Mouse (Mus musculus): ENCODE measurements around the gene Gm9844.
"Not testable (repeated sequence)": the region's sequence is repeated elsewhere in the genome, so short reads cannot be mapped to it uniquely, and the experiment has no call there.

Gm9844 gene

DNA sequence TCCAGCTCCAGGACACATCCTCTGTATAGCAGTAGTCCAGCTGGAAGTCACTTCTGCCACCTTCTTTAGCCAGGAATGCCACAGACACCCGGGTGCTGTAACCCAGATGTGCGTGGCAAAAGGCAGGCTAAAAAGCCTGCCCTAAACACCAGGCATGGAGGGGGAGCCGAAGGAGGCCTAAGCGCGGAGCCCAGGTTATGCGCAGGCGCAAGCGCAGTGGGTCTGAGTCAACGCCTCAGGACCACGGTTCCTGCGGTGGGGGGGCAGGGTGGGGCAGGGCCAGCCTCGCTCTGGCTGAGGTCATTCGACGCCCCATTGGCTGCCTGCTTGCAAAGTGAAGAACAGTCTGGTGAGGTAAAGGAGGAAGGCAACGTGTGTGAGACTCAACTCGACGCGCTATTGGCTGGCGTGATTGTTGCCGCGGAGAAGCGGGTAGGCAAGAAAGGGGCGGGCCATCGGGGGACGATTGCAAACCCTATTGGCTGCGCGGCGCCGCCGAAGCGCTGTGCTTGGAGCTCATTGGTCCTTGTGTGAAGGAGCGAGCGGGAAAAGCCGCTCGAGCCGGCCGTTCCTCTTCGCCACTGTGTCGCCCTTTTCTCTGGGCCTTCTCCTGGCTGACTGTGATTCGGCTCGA lies 7.6 kb downstream of the Gm9844 start, which contains the start of the genes Lypd4 and Dmrtc2:
TSS of gene Lypd4 (minus strand) at position 410 of the 634 bp plus-strand sequence.
TSS of gene Dmrtc2 (plus strand) at position 526 of the 634 bp plus-strand sequence.
- peak in 1 of 2 experiments; percentile 22 for DNase-seq

DNA sequence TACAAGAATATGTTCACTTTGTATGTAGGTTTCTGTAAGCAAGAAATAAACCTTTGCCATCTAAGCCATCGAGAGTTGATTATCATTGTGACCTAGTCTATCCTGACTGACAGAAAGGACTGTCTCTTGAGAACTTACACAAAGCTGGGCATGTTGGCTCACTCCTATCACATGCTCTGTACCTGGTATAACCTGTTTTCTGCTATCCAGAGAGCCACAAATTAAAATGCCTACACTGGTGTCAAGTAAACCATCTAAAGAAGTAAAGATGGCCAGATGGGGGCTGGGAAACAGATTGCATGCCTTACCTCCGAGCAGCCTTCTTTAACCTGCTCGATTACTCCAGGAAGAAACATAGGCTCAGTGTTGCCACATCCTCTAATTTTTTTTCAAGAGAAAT lies 15.6 kb downstream of the Gm9844 start:
- no peak for DNase-seq

DNA sequence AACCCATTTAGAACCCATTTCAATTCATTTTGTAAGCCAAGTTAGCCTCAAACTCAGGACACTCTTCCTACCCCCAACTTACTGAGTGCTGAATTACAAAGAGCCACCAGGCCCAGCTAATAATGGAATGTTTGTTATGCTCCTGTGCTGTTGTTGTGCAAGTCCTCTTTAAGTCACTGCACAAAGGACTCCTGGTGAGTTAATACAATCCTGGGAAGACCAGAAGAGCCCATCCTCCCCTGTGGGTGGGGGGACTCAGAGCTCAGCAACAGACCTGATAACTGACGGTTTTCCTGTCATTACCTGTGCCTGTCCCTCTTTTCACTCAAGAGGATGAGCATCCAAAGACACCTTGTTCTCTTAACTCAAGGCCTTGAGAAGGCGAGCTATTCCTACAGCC lies 17.6 kb downstream of the Gm9844 start:
- DNase-seq, result no peak

DNA sequence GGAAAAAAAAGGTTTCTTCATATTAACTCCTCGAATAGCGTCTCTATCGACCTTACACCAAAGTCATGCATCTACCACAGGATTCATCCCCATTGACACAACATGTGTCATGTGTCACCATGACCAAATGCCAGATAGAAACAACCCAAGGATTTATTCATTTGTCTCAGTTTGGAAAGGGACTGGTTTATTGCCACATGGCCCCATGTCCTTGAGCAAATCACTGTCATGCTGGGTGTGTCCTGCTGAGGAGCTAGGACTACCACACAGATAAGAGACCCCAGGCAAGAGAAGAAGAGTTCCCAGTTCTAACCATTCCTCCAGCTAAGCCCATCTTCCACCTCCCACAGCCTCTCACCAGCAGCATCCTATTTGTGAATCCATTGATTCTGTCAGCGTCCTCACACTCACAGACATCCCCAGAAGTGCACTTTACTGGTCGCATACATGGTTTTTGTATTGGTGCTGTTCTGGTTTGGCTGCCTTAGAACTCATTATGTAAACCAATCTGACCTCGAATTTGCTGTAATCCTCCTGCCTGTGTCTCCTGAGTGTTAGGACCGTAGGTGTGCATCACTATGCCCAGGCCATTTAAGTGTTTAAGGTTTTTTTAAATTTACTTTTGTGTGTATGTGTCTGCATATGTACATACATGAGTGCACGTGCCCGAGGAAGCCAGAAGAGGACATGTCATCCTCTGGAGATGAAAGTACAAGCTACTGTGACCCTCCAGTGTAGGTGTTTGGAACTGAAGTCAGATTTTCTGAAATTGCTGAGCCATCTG lies 20.6 kb downstream of the Gm9844 start:
- no peak for DNase-seq

GRCm38 (mm10) chr7:24883896-24884692 lies 22.1 kb downstream of the Gm9844 start, which contains the start of gene Rps19:
TSS of gene Rps19 (plus strand) at chr7:24884371.
- DNase-seq, result peak; percentile 99 to 100

DNA sequence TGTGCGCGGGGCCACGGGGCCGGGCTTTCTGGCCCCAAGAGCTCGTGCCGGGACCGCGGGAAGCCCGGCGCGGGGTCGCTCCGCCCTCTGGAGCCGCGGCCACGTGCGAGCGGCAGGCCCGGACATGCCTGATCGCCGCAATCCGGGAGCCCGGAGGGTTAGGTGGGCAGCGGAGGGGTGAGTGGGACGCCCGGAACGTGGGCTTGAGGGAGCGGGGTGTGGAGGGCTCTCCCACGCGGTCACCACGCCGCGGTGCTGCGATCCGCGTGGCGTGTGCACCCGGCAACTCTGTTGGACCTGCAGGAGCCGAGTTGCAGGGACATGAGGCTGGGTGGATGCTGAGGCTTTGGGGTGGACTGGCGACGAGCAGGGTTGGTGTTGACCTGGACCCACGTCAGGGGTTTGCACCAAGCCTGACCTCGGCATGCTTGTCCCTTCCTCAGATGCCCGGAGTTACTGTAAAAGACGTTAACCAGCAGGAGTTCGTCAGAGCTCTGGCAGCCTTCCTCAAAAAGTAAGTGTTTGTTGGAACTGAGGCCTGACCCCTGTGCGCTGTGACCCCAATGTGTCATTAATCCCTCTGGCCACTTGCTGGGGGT lies 22.8 kb downstream of the Gm9844 start:
- DNase-seq, result peak; percentile 58 to 77

DNA sequence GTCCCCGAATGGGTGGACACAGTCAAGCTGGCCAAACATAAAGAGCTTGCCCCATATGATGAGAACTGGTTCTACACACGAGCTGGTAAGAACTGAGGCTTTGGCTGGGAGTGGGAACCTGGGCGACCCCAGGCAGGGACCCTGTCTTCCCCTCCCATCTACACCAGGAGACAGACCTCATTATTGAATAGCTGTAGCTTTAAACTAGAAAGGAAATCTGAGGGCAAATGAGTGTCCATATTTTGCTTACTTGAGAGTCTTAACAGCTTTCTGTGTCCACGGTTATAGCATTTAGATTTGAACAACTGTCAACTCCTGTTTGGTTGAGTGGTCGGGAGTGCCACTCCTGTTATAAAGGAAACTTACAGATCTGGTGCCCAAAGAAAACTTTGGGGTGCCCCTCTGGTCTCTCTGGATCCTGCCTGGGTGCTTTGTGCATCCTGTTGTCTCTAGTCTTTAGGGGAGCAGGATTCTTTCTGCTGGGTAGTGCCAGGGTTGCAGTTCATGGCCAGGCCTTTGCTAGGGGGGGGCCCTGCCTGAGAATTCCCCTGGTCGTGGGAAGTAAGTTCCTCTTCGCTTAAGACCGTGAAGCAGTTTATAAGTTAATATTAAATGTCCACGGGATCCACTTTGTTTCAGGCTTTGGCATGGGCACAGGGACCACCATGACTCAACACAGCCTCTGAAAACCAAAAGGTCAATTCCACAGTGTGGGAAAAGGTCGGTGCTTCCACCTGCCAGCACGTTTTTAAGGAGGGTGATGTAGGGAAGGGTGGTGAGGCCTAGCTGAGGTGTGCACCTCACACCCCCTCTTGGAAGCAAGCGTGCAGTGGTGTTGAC lies 23.7 kb downstream of the Gm9844 start:
- peak in 1 of 2 experiments; percentile 19 for DNase-seq

GRCm38 (mm10) chr7:24886308-24886633 lies 24.3 kb downstream of the Gm9844 start:
- peak in 1 of 2 experiments; percentile 33 for DNase-seq

GRCm38 (mm10) chr7:24887096-24887495 lies 25.1 kb downstream of the Gm9844 start:
- DNase-seq, result no peak

- DNase-seq, result peak; percentile 57 to 73
These were observed 27.6 kb downstream of the Gm9844 start for GRCm38 (mm10) chr7:24889431-24890220.

DNA sequence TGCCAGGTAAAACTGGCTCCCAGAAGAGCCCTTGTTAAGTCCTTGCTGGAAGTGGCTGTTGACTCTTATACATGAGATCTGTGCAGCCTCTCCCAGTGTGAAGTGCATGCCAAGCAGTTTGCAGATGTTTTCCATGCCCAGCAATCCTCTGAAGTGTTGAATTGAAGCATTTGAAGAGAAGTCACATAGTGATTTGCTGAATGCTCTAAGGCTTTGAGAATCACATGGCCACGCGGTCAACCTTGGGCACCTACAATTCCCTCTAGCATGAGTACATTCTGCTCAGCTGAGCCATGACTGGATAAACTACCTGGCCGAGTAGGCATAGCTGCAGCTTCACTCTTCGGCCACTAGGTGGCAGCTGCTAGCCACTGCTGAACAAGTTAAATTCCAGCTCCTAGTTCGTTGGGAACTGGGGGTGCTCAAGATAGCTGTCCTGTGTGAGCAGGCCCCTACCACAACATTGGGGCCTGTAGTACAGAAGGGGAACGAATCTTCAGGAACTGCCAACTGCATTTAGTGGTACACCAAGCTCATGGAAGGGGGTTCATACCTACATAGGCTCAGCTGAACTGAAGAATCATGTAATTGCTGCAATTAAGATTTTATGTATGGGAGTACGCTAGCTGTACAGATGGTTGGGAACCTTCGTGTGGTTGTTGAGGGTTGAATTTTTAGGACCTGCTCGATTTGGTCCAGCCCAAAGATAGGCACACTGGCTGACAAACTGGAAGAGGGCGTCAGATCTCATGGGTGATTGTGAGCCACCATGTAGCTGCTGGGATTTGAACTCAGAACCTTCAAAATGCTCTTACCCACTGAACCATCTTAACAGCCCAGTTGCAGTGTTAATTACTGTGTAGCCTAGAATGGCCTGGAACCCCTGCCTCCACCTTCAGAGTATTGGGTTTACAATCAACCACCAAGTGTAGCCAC lies 28.5 kb downstream of the Gm9844 start:
- peak; percentile 78 to 83 for DNase-seq

GRCm38 (mm10) chr7:24891241-24892124 lies 29.5 kb downstream of the Gm9844 start:
- DNase-seq, result no peak

DNA sequence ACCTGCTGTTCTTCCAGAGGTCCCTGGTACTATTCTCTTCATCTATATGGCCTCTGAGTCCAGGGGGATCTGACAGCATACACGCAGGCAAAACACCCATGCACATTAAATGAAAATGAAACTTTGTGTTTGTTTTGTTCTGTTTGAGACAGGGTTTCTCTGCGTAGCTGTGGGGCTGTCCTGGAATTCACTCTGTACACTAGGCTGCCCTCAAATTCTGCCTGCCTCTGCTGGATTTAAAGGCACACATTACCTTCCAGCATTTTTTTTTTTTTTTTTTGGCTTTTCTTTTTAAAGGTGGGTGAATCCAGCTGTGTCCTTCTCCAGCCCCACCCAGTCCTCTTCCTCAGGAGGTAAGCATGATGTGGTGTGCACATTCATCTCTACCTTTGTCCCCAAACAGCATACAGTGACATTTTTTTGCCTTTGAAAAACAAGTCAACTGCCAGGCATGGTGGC lies 30.1 kb downstream of the Gm9844 start:
- DNase-seq, result no peak

GRCm38 (mm10) chr7:24895749-24896148 lies 33.7 kb downstream of the Gm9844 start:
- DNase-seq, result not testable (repeated sequence)

- no peak for DNase-seq
These were observed 34.3 kb downstream of the Gm9844 start for GRCm38 (mm10) chr7:24896269-24896668.

DNA sequence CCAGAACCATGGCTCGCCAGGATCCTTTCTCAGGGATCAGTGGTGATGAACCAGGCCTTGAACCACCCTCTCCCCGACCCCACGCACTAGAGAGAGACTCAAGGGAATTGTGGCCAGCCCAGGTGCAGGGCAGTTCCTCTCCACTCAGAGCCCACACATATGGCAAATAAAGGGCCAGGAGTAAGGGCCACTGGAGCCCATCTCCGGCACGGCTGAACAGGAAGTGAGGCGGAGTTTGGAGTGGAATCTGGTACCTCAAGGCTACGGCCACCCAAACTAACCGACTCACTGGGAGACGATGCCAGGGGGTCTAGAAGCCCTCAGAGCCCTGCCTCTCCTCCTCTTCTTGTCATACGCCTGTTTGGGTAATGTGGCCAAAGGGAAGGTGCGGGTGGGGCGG lies 35.2 kb downstream of the Gm9844 start, which contains the start of gene Cd79a:
TSS of gene Cd79a (plus strand) at position 158 of the 400 bp plus-strand sequence.
- no peak for DNase-seq

DNA sequence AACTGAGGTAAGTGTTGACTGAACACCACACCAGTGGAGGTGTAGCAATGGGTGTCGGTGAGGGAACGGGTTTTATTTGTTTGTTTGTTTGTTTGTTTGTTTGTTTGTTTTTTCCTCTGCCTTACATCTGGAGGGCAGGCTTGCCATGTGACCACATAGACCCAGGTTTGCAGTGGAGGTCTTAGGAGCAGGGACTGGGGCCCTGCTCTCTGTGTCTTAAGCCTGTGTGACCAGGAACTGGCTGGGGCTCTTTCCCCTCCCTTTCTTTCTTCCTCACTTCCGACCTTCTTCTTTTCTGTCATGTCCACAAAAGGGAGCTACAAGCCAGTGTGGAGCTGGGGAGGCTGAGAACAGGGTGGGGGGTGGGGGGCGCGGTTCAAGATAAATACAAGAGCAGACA lies 35.9 kb downstream of the Gm9844 start:
- DNase-seq, result no peak

GRCm38 (mm10) chr7:24901114-24901513 lies 39.1 kb downstream of the Gm9844 start:
- no peak for DNase-seq

- no peak for DNase-seq
These were observed 39.8 kb downstream of the Gm9844 start for GRCm38 (mm10) chr7:24901842-24902241.

All from kidney, postnatal 4 days (tissue).